Mouse (Mus musculus) heart, adult 2 months (tissue): ENCODE measurements around the gene Elf1. TPM values are rescaled to one million over a fixed set of nuclear protein-coding genes. Genes with fewer than 3 reads are reported as not detected.
A peak's percentile ranks its signal among the peaks of the same experiment; 100 is the strongest.

ENCODE experiments used
- DNase-seq, 2 experiments: peaks; one replicate each; pipeline ENCODE4 v3.0.0; 2021
- H3K27ac ChIP-seq: fragments of 200-600 bp; 2 replicates; pipeline ENCODE4 v1.8.1; 2022
- H3K27me3 ChIP-seq: fragments of 200-500 bp; 2 replicates; pipeline ENCODE4 v1.6.1; 2012; ENCODE audit warnings: mild to moderate bottlenecking, low read length, inconsistent platforms, mixed read lengths; ENCODE audit not compliant: control insufficient read depth, insufficient read depth
- H3K36me3 ChIP-seq: fragments of 200-500 bp; 2 replicates; pipeline ENCODE4 v1.6.1; 2012; ENCODE audit warnings: low read length, inconsistent platforms; ENCODE audit not compliant: control insufficient read depth, insufficient read depth
- H3K4me1 ChIP-seq: fragments of 200-500 bp; 2 replicates; pipeline ENCODE4 v1.6.1; 2011; ENCODE audit warnings: low read length; ENCODE audit not compliant: control insufficient read depth, insufficient read depth
- H3K4me3 ChIP-seq: fragments of 200-600 bp; 2 replicates; pipeline ENCODE4 v1.8.1; 2022
- H3K79me2 ChIP-seq: fragments of 200-500 bp; replicated peaks from 2 replicates; pipeline ENCODE4 v1.6.1; 2012; ENCODE audit warnings: mild to moderate bottlenecking, inconsistent platforms, low read length, moderate library complexity, mixed read lengths; ENCODE audit not compliant: control insufficient read depth, insufficient read depth
- H3K9ac ChIP-seq: fragments of 200-500 bp; 2 replicates; pipeline ENCODE4 v1.6.1; 2012; ENCODE audit warnings: low read depth, mild to moderate bottlenecking, control low read depth, inconsistent platforms, low read length, mixed read lengths
- CTCF ChIP-seq: fragments of 200-600 bp; IDR thresholded peaks from 2 replicates; pipeline ENCODE4 v1.8.1; 2022; ENCODE audit warnings: antibody characterized with exemption, mild to moderate bottlenecking, moderate library complexity
- EP300 ChIP-seq: fragments of 200-500 bp; IDR thresholded peaks from 2 replicates; pipeline ENCODE4 v1.6.1; 2011; ENCODE audit warnings: low read depth, low read length, control low read depth; ENCODE audit not compliant: insufficient read depth
- POLR2A ChIP-seq: fragments of 200-500 bp; IDR thresholded peaks from 2 replicates; pipeline ENCODE4 v1.6.1; 2011; ENCODE audit warnings: mild to moderate bottlenecking, low read depth, low read length, control low read depth; ENCODE audit not compliant: insufficient read depth
- WGBS: fragments of 180-500 bp; shearing (Covaris S2); methylation state at CpG from one replicate; pipeline ENCODE4 v1.1.7; 2018; 5-methylcytosine and 5-hydroxymethylcytosine counted together
- intact Hi-C: fragments of 180-260 bp; cut with DNase I; formaldehyde crosslinking; loops from one replicate; pipeline ENCODE4 v1.15.1; 2025
- long read RNA-seq: library from polyadenylated mRNA; stranded (forward); transcript quantifications from one replicate; pipeline ENCODE4 v2.0.0, GENCODE M21; 2021
- polyA plus RNA-seq: library from polyadenylated mRNA; depleted of rRNA; stranded (reverse); fragments of >200 nt; gene quantifications from 2 replicates; pipeline ENCODE4 v1.2.3, GENCODE M21; 2012; rRNA removed
- total RNA-seq, 2 experiments: library from RNA; stranded (reverse); gene quantifications; 2 replicates each; pipeline ENCODE4 v1.2.3; 2021

Elf1 gene
- total RNA-seq (10 to 100 TPM; 13.3 to 13.7 TPM), polyA plus RNA-seq (6.6 and 11.3 TPM in 2 replicates)
- long read RNA-seq, full-length matches to known transcripts = 2 of 5 reads
- long read RNA-seq, partial matches to known transcripts = 3 of 5 reads
- long read RNA-seq, other reads (novel, unspliced or antisense) = 0 of 5 reads

DNA sequence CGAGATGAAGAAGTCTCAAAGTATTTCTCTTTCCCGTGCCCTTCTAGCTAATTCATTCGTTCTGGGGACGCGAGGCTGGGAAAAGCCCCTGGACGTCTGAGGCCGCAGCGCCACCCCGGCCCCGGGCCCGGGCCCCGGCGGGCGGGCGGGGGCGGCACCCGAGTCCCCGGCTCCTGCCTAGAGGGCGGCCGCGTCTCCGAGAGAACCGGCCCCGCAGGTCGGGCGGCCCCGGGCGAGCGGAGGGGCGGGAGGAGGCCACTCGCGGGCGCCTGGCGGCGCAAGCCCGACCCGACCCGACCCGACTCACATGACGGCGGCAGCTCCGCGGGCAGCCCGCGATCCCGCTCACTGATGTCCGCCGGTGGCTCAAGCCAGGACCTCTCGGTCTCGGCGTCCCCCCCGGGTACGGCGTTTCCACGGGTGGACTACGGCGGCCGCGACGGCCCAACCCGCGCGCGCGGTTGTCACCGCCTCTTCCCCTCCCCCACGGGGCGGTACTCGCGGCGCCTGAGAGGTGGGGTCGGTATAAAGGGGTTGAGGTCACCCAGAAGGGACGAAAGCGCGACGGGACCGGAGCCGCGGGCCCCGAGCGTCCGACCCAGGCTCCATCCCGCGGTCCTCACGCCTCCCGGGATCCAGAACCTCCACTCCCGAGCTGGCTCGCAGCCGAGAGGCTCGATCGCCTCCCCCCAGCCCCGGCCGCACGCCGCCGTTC lies at the start of gene Elf1:
Gene Elf1, plus strand, starts transcription at position 571 of the 715 bp plus-strand sequence.
- WGBS = under 1% methylated on average over 95 of the region's 96 CpGs
- H3K4me3 ChIP-seq = peak within 1 kb of the TSS; percentile 100
- H3K27ac ChIP-seq = peak within 1 kb of the TSS; percentile 100
- H3K27me3 ChIP-seq = no peaks in the 10 kb centered on the region
- intact Hi-C loops = loop anchor here (2.0 kb wide), 3 partner anchors 54 to 106 kb away; partner anchors contain the start of gene Sugt1
- H3K36me3 ChIP-seq = peaks cover 4% of the 10 kb centered on the region
- peak; percentile 98 to 100 for DNase-seq
- H3K79me2 ChIP-seq = peaks cover 14% of the 10 kb centered on the region
- peak within 1 kb of the TSS; percentile 97 for H3K9ac ChIP-seq
- peaks cover 19% of the 10 kb centered on the region for H3K4me1 ChIP-seq
- TF ChIP-seq EP300 = peak; percentile 56; the same call in 1 of the 2 replicates
- TF ChIP-seq POLR2A = peak; percentile 91
- peak; percentile 25 for TF ChIP-seq CTCF

DNA sequence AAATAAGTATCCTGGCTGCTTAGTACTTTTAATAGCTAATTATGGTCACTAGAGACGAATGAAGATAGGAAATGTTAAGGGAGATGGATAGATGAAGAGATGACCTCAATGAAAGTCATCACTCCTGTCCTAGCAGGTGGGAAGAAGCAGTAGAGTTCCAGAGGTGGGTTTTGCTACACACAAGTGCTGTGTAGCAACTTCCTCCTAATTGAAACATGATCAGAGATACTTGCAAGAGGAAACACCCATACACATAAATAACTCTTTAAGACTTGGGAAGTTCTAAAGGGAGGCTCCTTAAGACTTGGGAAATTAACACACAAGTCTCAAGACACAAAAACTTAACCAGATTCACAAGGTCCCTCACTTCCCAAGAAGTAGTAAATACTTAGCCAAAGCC lies 46.9 kb upstream of the Elf1 start:
- TF ChIP-seq CTCF (no peak), EP300 (no peak), POLR2A (no peak)
- WGBS = 90% methylated on average over 1 of the region's 1 CpGs
- intact Hi-C loops = no loop called here
- Histone ChIP-seq H3K79me2 (no peaks in the 10 kb centered on the region), H3K4me1 (no peaks in the 10 kb centered on the region), H3K4me3 (no peak overlapping the region), H3K36me3 (no peaks in the 10 kb centered on the region), H3K9ac (no peak overlapping the region), H3K27me3 (no peaks in the 10 kb centered on the region), H3K27ac (no peak overlapping the region)
- no peak for DNase-seq

DNA sequence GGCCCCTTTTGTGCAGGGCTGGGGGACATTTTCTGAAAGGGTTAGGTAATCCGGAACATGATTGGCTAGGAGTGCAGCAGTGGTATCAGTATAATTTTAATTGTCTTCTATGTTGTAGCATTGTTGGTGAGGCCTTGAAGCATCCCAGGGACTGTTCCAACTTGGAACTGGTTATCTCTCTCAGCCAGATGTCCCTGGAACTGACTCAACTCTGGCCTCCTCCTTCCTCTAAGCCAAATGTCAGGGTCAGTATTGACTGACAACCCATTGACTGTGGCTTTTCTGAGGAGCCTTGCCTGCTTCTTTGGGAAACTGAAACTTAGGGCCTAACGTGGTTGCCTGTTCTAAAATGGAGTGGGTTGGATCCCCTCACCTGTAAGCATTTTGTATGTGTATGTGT lies 40.3 kb upstream of the Elf1 start:
- no peak overlapping the region for H3K27ac ChIP-seq
- no peak overlapping the region for H3K9ac ChIP-seq
- H3K79me2 ChIP-seq = no peaks in the 10 kb centered on the region
- no peak for TF ChIP-seq CTCF
- TF ChIP-seq EP300 = no peak
- no peak for TF ChIP-seq POLR2A
- DNase-seq = no peak
- H3K4me3 ChIP-seq = no peak overlapping the region
- no peaks in the 10 kb centered on the region for H3K36me3 ChIP-seq
- peaks cover 2% of the 10 kb centered on the region for H3K4me1 ChIP-seq
- no peaks in the 10 kb centered on the region for H3K27me3 ChIP-seq
- intact Hi-C loops = no loop called here
- 71% methylated on average over 2 of the region's 2 CpGs for WGBS

DNA sequence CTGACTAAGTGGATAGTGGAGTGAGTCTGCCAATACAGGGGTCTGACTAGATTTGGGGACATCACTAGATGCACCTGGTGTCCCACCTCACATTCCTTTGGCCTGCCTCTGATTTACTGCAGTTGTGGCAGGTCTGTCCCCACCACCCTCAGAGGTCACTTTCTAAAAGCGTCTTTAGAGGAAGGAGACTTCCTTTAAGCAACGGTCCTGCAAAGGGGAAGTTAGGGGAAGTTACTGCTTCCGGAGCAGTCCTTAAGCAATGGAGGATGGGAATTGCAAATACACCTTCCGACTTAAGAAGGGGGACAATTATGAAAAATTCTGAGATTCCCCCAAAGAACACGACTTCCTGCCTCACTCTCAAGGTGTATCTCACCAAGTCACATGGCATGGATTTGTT lies 39.6 kb upstream of the Elf1 start:
- H3K27ac ChIP-seq = no peak overlapping the region
- H3K4me3 ChIP-seq = no peak overlapping the region
- no peak for DNase-seq
- 59% methylated on average over 5 of the region's 5 CpGs for WGBS
- no peaks in the 10 kb centered on the region for H3K36me3 ChIP-seq
- intact Hi-C loops = no loop called here
- peaks cover 2% of the 10 kb centered on the region for H3K4me1 ChIP-seq
- H3K79me2 ChIP-seq = no peaks in the 10 kb centered on the region
- TF ChIP-seq CTCF = no peak
- no peak overlapping the region for H3K9ac ChIP-seq
- H3K27me3 ChIP-seq = no peaks in the 10 kb centered on the region

- Histone ChIP-seq H3K4me3 (no peak overlapping the region), H3K27ac (no peak overlapping the region), H3K4me1 (peaks cover 2% of the 10 kb centered on the region), H3K79me2 (no peaks in the 10 kb centered on the region), H3K36me3 (no peaks in the 10 kb centered on the region), H3K27me3 (no peaks in the 10 kb centered on the region), H3K9ac (no peak overlapping the region)
- TF ChIP-seq EP300 (no peak), CTCF (no peak), POLR2A (no peak)
- intact Hi-C loops = no loop called here
- DNase-seq = no peak
- WGBS = 85% methylated on average over 9 of the region's 9 CpGs
These were observed 36.4 kb upstream of the Elf1 start for GRCm38 (mm10) chr14:79444601-79445000.

- Histone ChIP-seq H3K9ac (no peak overlapping the region), H3K4me3 (no peak overlapping the region), H3K79me2 (no peaks in the 10 kb centered on the region), H3K4me1 (peaks cover 2% of the 10 kb centered on the region), H3K36me3 (no peaks in the 10 kb centered on the region), H3K27ac (no peak overlapping the region), H3K27me3 (no peaks in the 10 kb centered on the region)
- TF ChIP-seq POLR2A = no peak
- TF ChIP-seq CTCF = no peak
- TF ChIP-seq EP300 = no peak
- WGBS = 80% methylated on average over 16 of the region's 16 CpGs
- intact Hi-C loops = no loop called here
- DNase-seq = no peak
These were observed 35.9 kb upstream of the Elf1 start for GRCm38 (mm10) chr14:79445055-79445620.
